Mouse (Mus musculus) embryonic fibroblast, embryonic 13.5 days (primary cell): Measurements from ENCODE around the gene Mfap5.

Experiments used
- CTCF ChIP-seq: IDR thresholded peaks from 2 replicates; pipeline ENCODE4 v1.5.1; 2011; ENCODE audit warnings: mild to moderate bottlenecking, control low read depth, low read length, moderate library complexity, borderline replicate concordance; ENCODE audit not compliant: insufficient read depth
- POLR2A ChIP-seq: IDR thresholded peaks from 2 replicates; pipeline ENCODE4 v1.6.1; 2011; ENCODE audit warnings: low read depth, mild to moderate bottlenecking, control low read depth, low read length, moderate library complexity

- TF ChIP-seq CTCF: peak; percentile 79; the same call in 1 of the 2 replicates
- no peak for TF ChIP-seq POLR2A
These were observed 56.8 kb downstream of the Mfap5 start for GRCm38 (mm10) chr6:122562463-122562862.
